Mouse (Mus musculus) kidney, adult 2 months (tissue): ENCODE measurements around the gene Cdkl5. TPM values are rescaled to one million over a fixed set of nuclear protein-coding genes. Genes with fewer than 3 reads are reported as not detected.

Source experiments
- DNase-seq: peaks from one replicate; pipeline ENCODE4 v3.0.0; 2021
- H3K27ac ChIP-seq: fragments of 200-500 bp; 2 replicates; pipeline ENCODE4 v1.5.1; 2012; ENCODE audit warnings: low read depth, low read length, control low read depth, inconsistent platforms; ENCODE audit not compliant: insufficient read depth
- H3K27me3 ChIP-seq: fragments of 200-500 bp; replicated peaks from 2 replicates; pipeline ENCODE4 v1.6.1; 2012; ENCODE audit warnings: mild to moderate bottlenecking, moderate library complexity, low read length, inconsistent platforms; ENCODE audit not compliant: control insufficient read depth, insufficient read depth
- H3K36me3 ChIP-seq: fragments of 200-500 bp; 2 replicates; pipeline ENCODE4 v1.6.1; 2012; ENCODE audit warnings: mild to moderate bottlenecking, moderate library complexity, low read length, inconsistent platforms; ENCODE audit not compliant: control insufficient read depth, insufficient read depth
- H3K4me1 ChIP-seq: fragments of 200-500 bp; 2 replicates; pipeline ENCODE4 v1.6.1; 2011; ENCODE audit warnings: low read length; ENCODE audit not compliant: control insufficient read depth, insufficient read depth
- H3K4me3 ChIP-seq: fragments of 200-500 bp; 2 replicates; pipeline ENCODE4 v1.5.1; 2011; ENCODE audit warnings: mild to moderate bottlenecking, low read depth, low read length, control low read depth; ENCODE audit not compliant: insufficient read depth
- CTCF ChIP-seq: fragments of 200-500 bp; conservative IDR thresholded peaks from 2 replicates; pipeline ENCODE4 v1.5.1; 2011; ENCODE audit warnings: low read depth, mild to moderate bottlenecking, control low read depth, low read length, moderate library complexity, mixed read lengths; ENCODE audit not compliant: insufficient read depth, insufficient read length
- POLR2A ChIP-seq: fragments of 200-500 bp; IDR thresholded peaks from one replicate; pipeline ENCODE4 v1.6.1; 2011; ENCODE audit warnings: low read depth, low read length, control low read depth
- WGBS: fragments of 180-500 bp; shearing (Covaris S2); methylation state at CpG from one replicate; pipeline ENCODE4 v1.1.7; 2018; 5-methylcytosine and 5-hydroxymethylcytosine counted together
- polyA plus RNA-seq: library from polyadenylated mRNA; depleted of rRNA; stranded (reverse); fragments of >200 nt; gene quantifications from 2 replicates; pipeline ENCODE4 v1.2.3, GENCODE M21; 2012

Gene Cdkl5
- polyA plus RNA-seq, 1 experiment = 1.6 TPM

GRCm38 (mm10) chrX:160906952-160907351 lies 87.6 kb downstream of the Cdkl5 start, which contains the start of gene Gja6:
Gene Gja6, minus strand, starts transcription at chrX:160907052.
- no peaks in the 10 kb centered on the region for H3K36me3 ChIP-seq
- no peak for DNase-seq
- no peak within 1 kb of the TSS for H3K4me3 ChIP-seq
- TF ChIP-seq CTCF (no peak), POLR2A (no peak)
- no peaks in the 10 kb centered on the region for H3K4me1 ChIP-seq
- H3K27me3 ChIP-seq = no peaks in the 10 kb centered on the region
- H3K27ac ChIP-seq = no peak within 1 kb of the TSS
- 78% methylated on average over 4 of the region's 4 CpGs for WGBS

GRCm38 (mm10) chrX:160906477-160906876 lies 88.0 kb downstream of the Cdkl5 start:
- Histone ChIP-seq H3K27me3 (no peaks in the 10 kb centered on the region), H3K36me3 (no peaks in the 10 kb centered on the region), H3K4me1 (no peaks in the 10 kb centered on the region), H3K27ac (no peak overlapping the region), H3K4me3 (no peak overlapping the region)
- no peak for DNase-seq
- TF ChIP-seq CTCF = no peak
- TF ChIP-seq POLR2A = no peak
- 80% methylated on average over 4 of the region's 4 CpGs for WGBS

- Histone ChIP-seq H3K27ac (no peak overlapping the region), H3K27me3 (no peaks in the 10 kb centered on the region), H3K36me3 (no peaks in the 10 kb centered on the region), H3K4me1 (no peaks in the 10 kb centered on the region), H3K4me3 (no peak overlapping the region)
- WGBS = 62% methylated on average over 4 of the region's 4 CpGs
- TF ChIP-seq POLR2A (no peak), CTCF (no peak)
- DNase-seq = no peak
Observed at GRCm38 (mm10) chrX:160905913-160906312, 88.6 kb downstream of the Cdkl5 start.

GRCm38 (mm10) chrX:160905041-160905678 lies 89.3 kb downstream of the Cdkl5 start:
- Histone ChIP-seq H3K27ac (no peak overlapping the region), H3K36me3 (no peaks in the 10 kb centered on the region), H3K4me1 (no peaks in the 10 kb centered on the region), H3K27me3 (no peaks in the 10 kb centered on the region), H3K4me3 (no peak overlapping the region)
- no peak for DNase-seq
- TF ChIP-seq CTCF (no peak), POLR2A (no peak)
- 94% methylated on average over 2 of the region's 2 CpGs for WGBS

- 40% methylated on average over 2 of the region's 2 CpGs for WGBS
- DNase-seq = no peak
- TF ChIP-seq POLR2A = no peak
- no peak for TF ChIP-seq CTCF
Observed at GRCm38 (mm10) chrX:160901118-160901517, 93.4 kb downstream of the Cdkl5 start.

GRCm38 (mm10) chrX:160892077-160892476 lies 102.4 kb downstream of the Cdkl5 start:
- H3K27me3 ChIP-seq = no peaks in the 10 kb centered on the region
- no peak for DNase-seq
- H3K4me3 ChIP-seq = no peak overlapping the region
- no peaks in the 10 kb centered on the region for H3K36me3 ChIP-seq
- H3K4me1 ChIP-seq = no peaks in the 10 kb centered on the region
- WGBS = 75% methylated on average over 1 of the region's 1 CpGs
- no peak overlapping the region for H3K27ac ChIP-seq
- no peak for TF ChIP-seq POLR2A

More at GRCm38 (mm10) chrX:160901118-160901517, 93.4 kb downstream of the Cdkl5 start:
- Histone ChIP-seq H3K27ac (no peak overlapping the region), H3K4me1 (no peaks in the 10 kb centered on the region), H3K36me3 (no peaks in the 10 kb centered on the region), H3K27me3 (no peaks in the 10 kb centered on the region), H3K4me3 (no peak overlapping the region)

- Histone ChIP-seq H3K4me1 (no peaks in the 10 kb centered on the region), H3K27me3 (no peaks in the 10 kb centered on the region), H3K27ac (no peak overlapping the region), H3K36me3 (no peaks in the 10 kb centered on the region), H3K4me3 (no peak overlapping the region)
- DNase-seq = no peak
- no peak for TF ChIP-seq POLR2A
- no peak for TF ChIP-seq CTCF
- 87% methylated on average over 2 of the region's 2 CpGs for WGBS
Observed at GRCm38 (mm10) chrX:160886301-160886700, 108.2 kb downstream of the Cdkl5 start.

- no peak overlapping the region for H3K4me3 ChIP-seq
- H3K27me3 ChIP-seq = no peaks in the 10 kb centered on the region
- no peak for DNase-seq
- no peaks in the 10 kb centered on the region for H3K36me3 ChIP-seq
- no peak overlapping the region for H3K27ac ChIP-seq
- H3K4me1 ChIP-seq = no peaks in the 10 kb centered on the region
- 94% methylated on average over 4 of the region's 4 CpGs for WGBS
- no peak for TF ChIP-seq CTCF
- TF ChIP-seq POLR2A = no peak
Observed at GRCm38 (mm10) chrX:160866576-160866975, 127.9 kb downstream of the Cdkl5 start.
